Mouse (Mus musculus) lung, embryonic 14.5 days (tissue): ENCODE measurements around the gene Cfap54. TPM values are rescaled to one million over a fixed set of nuclear protein-coding genes. Genes with fewer than 3 reads are reported as not detected.
A peak's percentile ranks its signal among the peaks of the same experiment; 100 is the strongest.

ENCODE experiments used
- ATAC-seq: fragments of 200-750 bp; cut with Nextera tagmentation; 2 replicates; pipeline ENCODE4 v1.8.0; 2017; ENCODE audit warnings: mild to moderate bottlenecking, moderate TSS enrichment, moderate library complexity; ENCODE audit not compliant: insufficient read depth
- DNase-seq: peaks from one replicate; pipeline ENCODE4 v3.0.0-alpha.2; 2015
- H3K27ac ChIP-seq: fragments of 300-500 bp; sonication (generic); 2 replicates; pipeline ENCODE4 v1.5.1; 2014; ENCODE audit warnings: low read depth, mild to moderate bottlenecking, moderate library complexity
- H3K27me3 ChIP-seq: fragments of 300-500 bp; sonication (generic); 2 replicates; pipeline ENCODE4 v1.6.1; 2014; ENCODE audit warnings: low read length, control low read depth; ENCODE audit not compliant: insufficient read depth
- H3K36me3 ChIP-seq: fragments of 300-500 bp; sonication (generic); 2 replicates; pipeline ENCODE4 v1.6.1; 2014; ENCODE audit warnings: control low read depth; ENCODE audit not compliant: insufficient read depth
- H3K4me1 ChIP-seq: fragments of 300-500 bp; sonication (generic); 2 replicates; pipeline ENCODE4 v1.6.1; 2014; ENCODE audit warnings: antibody characterized with exemption, control low read depth; ENCODE audit not compliant: insufficient read depth
- H3K4me2 ChIP-seq: fragments of 300-500 bp; sonication (generic); 2 replicates; pipeline ENCODE4 v1.6.1; 2014; ENCODE audit warnings: mild to moderate bottlenecking
- H3K4me3 ChIP-seq: fragments of 300-500 bp; sonication (generic); 2 replicates; pipeline ENCODE4 v1.5.1; 2014; ENCODE audit warnings: low read depth, low read length
- H3K9ac ChIP-seq: fragments of 300-500 bp; sonication (generic); 2 replicates; pipeline ENCODE4 v1.6.1; 2014
- H3K9me3 ChIP-seq: fragments of 300-500 bp; sonication (generic); 2 replicates; pipeline ENCODE4 v1.6.1; 2016; ENCODE audit warnings: low read depth, low read length, control low read depth
- CTCF ChIP-seq: IDR thresholded peaks from 2 replicates; pipeline ENCODE4 v1.5.1; 2016; ENCODE audit warnings: antibody characterized with exemption, low read depth
- WGBS: fragments of 180-500 bp; shearing (Covaris S2); extraction: QIAGEN DNeasy Blood & Tissue Kit; methylation state at CpG from one replicate; pipeline ENCODE4 v1.1.7; 2014; 5-methylcytosine and 5-hydroxymethylcytosine counted together
- polyA plus RNA-seq: library from polyadenylated mRNA; unstranded; fragments of >200 nt; fragmentation: Nextera tagmentation; extraction: Ambion mirVana; gene quantifications from 2 replicates; pipeline ENCODE4 v1.2.1, GENCODE M21; 2014

The Cfap54 gene
- 0.45 and 0.70 TPM in 2 replicates for polyA plus RNA-seq

- ATAC-seq: peak; percentile 91
- peak within 1 kb of the TSS; percentile 74 for H3K4me2 ChIP-seq
- H3K27me3 ChIP-seq: no peaks in the 10 kb centered on the region
- peak; percentile 92 for DNase-seq
- WGBS: 1% methylated on average over 34 of the region's 34 CpGs
- no peaks in the 10 kb centered on the region for H3K4me1 ChIP-seq
- TF ChIP-seq CTCF: peak; percentile 89
- H3K9me3 ChIP-seq: no peaks in the 10 kb centered on the region
- H3K27ac ChIP-seq: no peak within 1 kb of the TSS
- no peaks in the 10 kb centered on the region for H3K36me3 ChIP-seq
- peak within 1 kb of the TSS; percentile 50 for H3K4me3 ChIP-seq
- no peak within 1 kb of the TSS; the same call in 1 of the 2 replicates for H3K9ac ChIP-seq
These were observed at the start of gene Cfap54 for GRCm38 (mm10) chr10:93081133-93081779. TSS of gene Cfap54 (minus strand) at chr10:93081618.

DNA sequence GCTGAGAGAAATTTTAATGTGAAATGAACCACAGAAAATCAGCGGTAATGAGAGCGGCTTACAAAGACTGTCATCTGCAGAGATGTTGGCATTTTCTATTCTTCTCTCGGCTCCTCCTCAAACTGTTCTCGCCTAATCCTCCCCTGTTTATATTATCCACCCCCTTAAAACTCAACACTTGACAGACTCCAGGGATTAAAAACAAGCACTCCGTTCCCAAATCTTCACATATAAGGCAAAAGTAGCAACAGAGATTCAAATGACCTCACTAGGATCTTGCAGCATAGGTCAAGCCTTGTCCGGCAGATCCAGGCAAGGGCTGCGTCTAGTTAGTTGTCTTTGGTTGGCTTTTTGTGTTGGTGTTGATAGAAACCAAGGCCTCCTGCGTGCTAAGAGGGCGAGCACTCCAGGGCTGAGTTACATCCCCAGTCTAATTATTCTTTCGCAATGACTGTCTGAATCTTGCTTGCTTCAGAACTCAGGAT is 49.1 kb upstream of the Cfap54 start:
- Histone ChIP-seq H3K36me3 (no peaks in the 10 kb centered on the region), H3K4me1 (no peaks in the 10 kb centered on the region), H3K27ac (no peak overlapping the region), H3K27me3 (no peaks in the 10 kb centered on the region), H3K9ac (no peak overlapping the region), H3K9me3 (no peaks in the 10 kb centered on the region), H3K4me2 (no peak overlapping the region), H3K4me3 (no peak overlapping the region)
- ATAC-seq: no peak
- no peak for DNase-seq
- no peak for TF ChIP-seq CTCF
- WGBS: 64% methylated on average over 10 of the region's 10 CpGs

- no peak for ATAC-seq
These were observed 48.6 kb upstream of the Cfap54 start for GRCm38 (mm10) chr10:93129904-93130455.

DNA sequence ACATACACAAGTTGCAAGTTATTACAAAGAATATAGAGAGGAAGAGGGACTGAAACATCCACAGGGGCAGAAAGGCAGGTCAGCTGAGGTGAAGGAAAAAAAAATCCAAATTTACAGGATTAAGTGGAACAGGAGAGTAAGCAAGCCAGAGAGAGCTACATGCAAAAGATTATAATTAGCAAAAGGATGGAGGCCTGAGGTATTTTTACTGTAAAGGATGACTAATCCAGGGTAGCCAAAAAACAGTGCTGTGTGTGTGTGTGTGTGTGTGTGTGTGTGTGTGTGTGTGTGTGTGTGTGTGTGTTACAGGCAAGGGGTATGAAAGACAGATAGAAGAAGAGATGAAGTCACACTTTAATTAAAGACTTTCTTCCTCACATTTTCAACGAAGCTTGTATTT is 47.9 kb upstream of the Cfap54 start:
- Histone ChIP-seq H3K4me3 (no peak overlapping the region), H3K27me3 (no peaks in the 10 kb centered on the region), H3K9ac (no peak overlapping the region), H3K27ac (no peak overlapping the region), H3K9me3 (no peaks in the 10 kb centered on the region), H3K4me1 (no peaks in the 10 kb centered on the region), H3K36me3 (no peaks in the 10 kb centered on the region), H3K4me2 (no peak overlapping the region)
- TF ChIP-seq CTCF: no peak
- DNase-seq (no peak), ATAC-seq (no peak)
- 79% methylated on average over 1 of the region's 1 CpGs for WGBS

More at GRCm38 (mm10) chr10:93129904-93130455, 48.6 kb upstream of the Cfap54 start:
- no peak for DNase-seq
- no peak overlapping the region for H3K4me3 ChIP-seq
- H3K9me3 ChIP-seq: no peaks in the 10 kb centered on the region
- TF ChIP-seq CTCF: no peak
- no peak overlapping the region for H3K9ac ChIP-seq
- WGBS: 80% methylated on average over 9 of the region's 9 CpGs
- no peaks in the 10 kb centered on the region for H3K27me3 ChIP-seq
- H3K4me2 ChIP-seq: no peak overlapping the region
- H3K36me3 ChIP-seq: no peaks in the 10 kb centered on the region
- no peak overlapping the region for H3K27ac ChIP-seq
- H3K4me1 ChIP-seq: no peaks in the 10 kb centered on the region

GRCm38 (mm10) chr10:93128566-93128965 is 47.1 kb upstream of the Cfap54 start:
- no peaks in the 10 kb centered on the region for H3K27me3 ChIP-seq
- ATAC-seq (no peak), DNase-seq (no peak)
- H3K4me3 ChIP-seq: no peak overlapping the region
- H3K4me1 ChIP-seq: no peaks in the 10 kb centered on the region; the same call in 1 of the 2 replicates
- H3K36me3 ChIP-seq: no peaks in the 10 kb centered on the region
- TF ChIP-seq CTCF: no peak
- H3K9me3 ChIP-seq: no peaks in the 10 kb centered on the region
- no peak overlapping the region for H3K9ac ChIP-seq
- no peak overlapping the region for H3K27ac ChIP-seq
- no peak overlapping the region for H3K4me2 ChIP-seq
- 84% methylated on average over 2 of the region's 2 CpGs for WGBS

DNA sequence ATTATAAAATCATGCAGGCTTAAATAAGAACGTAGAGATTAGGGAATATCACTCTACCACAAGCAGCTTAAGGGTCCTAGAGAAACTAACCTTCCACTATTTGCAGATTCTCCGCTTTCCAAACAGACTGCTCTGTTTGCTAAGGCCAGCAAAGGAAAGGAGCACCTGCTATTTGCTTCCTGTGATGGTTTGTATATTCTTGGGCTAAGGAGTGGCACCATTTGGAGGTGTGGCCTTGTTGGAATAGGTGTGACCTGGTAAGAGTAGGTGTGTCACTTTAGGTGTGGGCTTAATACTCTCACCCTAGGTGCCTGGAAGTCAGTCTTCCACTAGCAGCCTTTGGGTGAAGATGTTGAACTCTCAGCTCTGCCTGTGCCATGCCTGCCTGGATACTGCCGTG is 44.6 kb upstream of the Cfap54 start:
- Histone ChIP-seq H3K36me3 (no peaks in the 10 kb centered on the region), H3K9ac (no peak overlapping the region), H3K27me3 (no peaks in the 10 kb centered on the region), H3K27ac (no peak overlapping the region), H3K9me3 (no peaks in the 10 kb centered on the region), H3K4me3 (no peak overlapping the region), H3K4me2 (no peak overlapping the region), H3K4me1 (peaks cover 5% of the 10 kb centered on the region; the same call in 1 of the 2 replicates)
- ATAC-seq (no peak), DNase-seq (no peak)
- 54% methylated on average over 3 of the region's 3 CpGs for WGBS
- no peak for TF ChIP-seq CTCF

GRCm38 (mm10) chr10:93123957-93124613 is 42.7 kb upstream of the Cfap54 start:
- H3K27me3 ChIP-seq: no peaks in the 10 kb centered on the region
- peaks cover 5% of the 10 kb centered on the region; the same call in 1 of the 2 replicates for H3K4me1 ChIP-seq
- H3K9me3 ChIP-seq: no peaks in the 10 kb centered on the region
- H3K4me3 ChIP-seq: no peak overlapping the region
- 48% methylated on average over 12 of the region's 12 CpGs for WGBS
- TF ChIP-seq CTCF: no peak
- no peak overlapping the region for H3K9ac ChIP-seq
- peak overlapping the region; percentile 24 for H3K4me2 ChIP-seq
- peak; percentile 52 for ATAC-seq
- H3K36me3 ChIP-seq: no peaks in the 10 kb centered on the region
- DNase-seq: peak; percentile 83
- peak overlapping the region; percentile 48 for H3K27ac ChIP-seq
